Mouse (Mus musculus) myocyte (in vitro differentiated cells): Measurements from ENCODE around the gene Rexo1. TPM values are rescaled to one million over a fixed set of nuclear protein-coding genes. Genes with fewer than 3 reads are reported as not detected.

Experiments used
- H3K27me3 ChIP-seq: one replicate; pipeline ENCODE4 v1.6.1; 2011; ENCODE audit not compliant: control insufficient read depth, insufficient read depth, insufficient read length
- H3K36me3 ChIP-seq: one replicate; pipeline ENCODE4 v1.6.1; 2011; ENCODE audit not compliant: control insufficient read depth, insufficient read depth
- H3K4me2 ChIP-seq: one replicate; pipeline ENCODE4 v1.6.1; 2011; ENCODE audit warnings: low read depth, control low read depth
- H3K4me3 ChIP-seq: one replicate; pipeline ENCODE4 v1.5.1; 2011; ENCODE audit warnings: mild to moderate bottlenecking, control low read depth, moderate library complexity
- H3K79me2 ChIP-seq: one replicate; pipeline ENCODE4 v1.6.1; 2011; ENCODE audit not compliant: control insufficient read depth, insufficient read depth
- H3ac ChIP-seq: one replicate; pipeline ENCODE4 v1.6.1; 2011; ENCODE audit not compliant: control insufficient read depth, insufficient read length
- CEBPB ChIP-seq: IDR thresholded peaks from 2 replicates; pipeline ENCODE4 v1.6.1; 2011; ENCODE audit warnings: mild to moderate bottlenecking, moderate library complexity; ENCODE audit not compliant: poor library complexity, insufficient read depth, severe bottlenecking
- E2F4 ChIP-seq: IDR thresholded peaks from one replicate; pipeline ENCODE4 v1.6.1; 2011; ENCODE audit warnings: mild to moderate bottlenecking, control low read depth, moderate library complexity; ENCODE audit not compliant: insufficient read depth
- MAX ChIP-seq: IDR thresholded peaks from one replicate; pipeline ENCODE4 v1.6.1; 2011; ENCODE audit warnings: low read depth, mild to moderate bottlenecking, control low read depth
- MYOD1 ChIP-seq, 3 experiments: IDR thresholded peaks; one replicate each; pipeline ENCODE4 v1.6.1; 2011; ENCODE audit warnings: control low read depth in 2 of 3, low read depth in 2 of 3, mild to moderate bottlenecking in 2 of 3, moderate library complexity in 1 of 3; ENCODE audit not compliant: insufficient read length in 2 of 3, control insufficient read depth in 1 of 3
- MYOG ChIP-seq, 3 experiments: IDR thresholded peaks; one replicate each; pipeline ENCODE4 v1.6.1; 2011; ENCODE audit warnings: control low read depth in 2 of 3, low read depth in 2 of 3, mild to moderate bottlenecking in 2 of 3; ENCODE audit not compliant: insufficient read length in 2 of 3, control insufficient read depth in 1 of 3, insufficient read depth in 1 of 3
- POLR2A ChIP-seq: IDR thresholded peaks from one replicate; pipeline ENCODE4 v1.6.1; 2011; ENCODE audit warnings: low read depth, mild to moderate bottlenecking, control low read depth, moderate library complexity; ENCODE audit not compliant: insufficient read length
- POLR2AphosphoS2 ChIP-seq: IDR thresholded peaks from one replicate; pipeline ENCODE4 v1.6.1; 2011; ENCODE audit warnings: low read depth, control low read depth; ENCODE audit not compliant: insufficient read length
- REST ChIP-seq: IDR thresholded peaks from one replicate; pipeline ENCODE4 v1.6.1; 2011; ENCODE audit warnings: mild to moderate bottlenecking, control low read depth, moderate library complexity; ENCODE audit not compliant: insufficient read depth, insufficient read length
- SRF ChIP-seq: IDR thresholded peaks from one replicate; pipeline ENCODE4 v1.6.1; 2011; ENCODE audit warnings: low read depth; ENCODE audit not compliant: control insufficient read depth, insufficient read length
- TCF12 ChIP-seq: IDR thresholded peaks from one replicate; pipeline ENCODE4 v1.6.1; 2011; ENCODE audit warnings: mild to moderate bottlenecking, control low read depth; ENCODE audit not compliant: poor library complexity, insufficient read depth, severe bottlenecking
- TCF3 ChIP-seq: IDR thresholded peaks from one replicate; pipeline ENCODE4 v1.6.1; 2011; ENCODE audit warnings: low read depth, control low read depth; ENCODE audit not compliant: insufficient read length
- USF1 ChIP-seq: IDR thresholded peaks from one replicate; pipeline ENCODE4 v1.6.1; 2011; ENCODE audit warnings: low read depth, mild to moderate bottlenecking, control low read depth, moderate library complexity
- polyA plus RNA-seq: library from polyadenylated mRNA; unstranded; fragments of >200 nt; fragmentation: generic; extraction: Trizol; gene quantifications from one replicate; pipeline ENCODE4 v1.2.1, GENCODE M21; 2012; ENCODE audit warnings: missing spikeins

Gene Rexo1
- polyA plus RNA-seq, 1 experiment: 18.8 TPM

DNA sequence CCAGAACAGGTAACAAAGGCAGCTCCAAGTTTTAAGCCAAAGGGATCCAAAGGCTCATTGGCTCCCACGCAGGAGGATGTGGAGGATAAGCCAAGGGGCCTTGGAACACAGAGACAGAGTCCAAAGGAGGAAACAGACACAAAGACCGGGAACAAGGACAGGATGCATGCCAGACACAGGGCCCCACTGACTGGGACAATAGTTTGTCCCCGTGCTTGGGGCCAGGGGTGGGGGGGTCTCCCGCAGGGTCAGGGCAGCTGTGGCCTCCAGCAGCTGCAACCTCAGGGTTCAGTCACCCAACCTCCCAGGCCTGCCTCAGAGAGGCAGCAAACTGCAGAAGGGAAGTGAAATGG is 25.9 kb upstream of the Rexo1 start:
- no peaks in the 10 kb centered on the region for H3K27me3 ChIP-seq
- no peak overlapping the region for H3K4me2 ChIP-seq
- TF ChIP-seq MYOD1 (IDR thresholded peaks at IDR 0.05; ENCODE audit: control insufficient read depth in 1 of 3, insufficient read length in 2 of 3, low read depth in 2 of 3): peak in 1 of 3 experiments; percentile 7
- peak in 1 of 3 experiments; percentile 41 for TF ChIP-seq MYOG (IDR thresholded peaks at IDR 0.05; ENCODE audit: control insufficient read depth in 1 of 3, insufficient read depth in 1 of 3, insufficient read length in 2 of 3, low read depth in 2 of 3)
- no peak for TF ChIP-seq USF1
- H3K36me3 ChIP-seq: no peaks in the 10 kb centered on the region
- no peak overlapping the region for H3ac ChIP-seq
- H3K79me2 ChIP-seq: peaks cover 23% of the 10 kb centered on the region
- H3K4me3 ChIP-seq: no peak overlapping the region

- H3K36me3 ChIP-seq: no peaks in the 10 kb centered on the region
- TF ChIP-seq USF1 (no peak), POLR2A (no peak), MYOD1 (IDR thresholded peaks at IDR 0.05; ENCODE audit: control insufficient read depth in 1 of 3, insufficient read length in 2 of 3, low read depth in 2 of 3) (no peak), MAX (no peak), TCF12 (no peak)
- no peak overlapping the region for H3K4me2 ChIP-seq
- H3K79me2 ChIP-seq: peaks cover 23% of the 10 kb centered on the region
- no peak overlapping the region for H3ac ChIP-seq
- H3K4me3 ChIP-seq: no peak overlapping the region
- H3K27me3 ChIP-seq: no peaks in the 10 kb centered on the region
Observed at GRCm38 (mm10) chr10:80586407-80587304, 25.3 kb upstream of the Rexo1 start.

DNA sequence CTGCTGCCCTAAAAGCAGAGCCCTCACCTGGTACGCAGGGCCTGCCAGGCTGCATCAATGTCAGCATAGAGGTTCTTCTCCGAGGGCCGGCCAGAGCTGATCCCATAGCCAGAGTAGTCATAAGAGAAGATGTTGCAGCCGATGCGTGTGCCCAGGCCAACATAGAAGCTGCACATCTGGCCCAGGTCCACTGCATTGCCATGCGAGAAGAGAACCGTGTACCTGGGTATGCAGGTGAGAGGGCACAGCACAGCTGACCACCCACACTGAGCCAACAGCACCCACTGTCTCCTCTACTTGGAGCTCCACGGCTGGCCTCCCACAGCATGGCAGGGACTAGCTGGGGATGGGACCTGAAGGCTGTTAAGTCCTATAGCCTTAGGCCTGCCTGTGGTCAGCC is 24.2 kb upstream of the Rexo1 start:
- no peak overlapping the region for H3ac ChIP-seq
- H3K36me3 ChIP-seq: no peaks in the 10 kb centered on the region
- H3K27me3 ChIP-seq: no peaks in the 10 kb centered on the region
- peaks cover 23% of the 10 kb centered on the region for H3K79me2 ChIP-seq
- no peak overlapping the region for H3K4me2 ChIP-seq
- H3K4me3 ChIP-seq: no peak overlapping the region
- TF ChIP-seq MYOD1 (IDR thresholded peaks at IDR 0.05; ENCODE audit: control insufficient read depth in 1 of 3, insufficient read length in 2 of 3, low read depth in 2 of 3) (no peak), CEBPB (no peak), USF1 (no peak), MYOG (IDR thresholded peaks at IDR 0.05; ENCODE audit: control insufficient read depth in 1 of 3, insufficient read depth in 1 of 3, insufficient read length in 2 of 3, low read depth in 2 of 3) (no peak), SRF (no peak), POLR2A (no peak), TCF12 (no peak), REST (no peak), MAX (no peak), E2F4 (no peak), POLR2AphosphoS2 (no peak), TCF3 (no peak)

DNA sequence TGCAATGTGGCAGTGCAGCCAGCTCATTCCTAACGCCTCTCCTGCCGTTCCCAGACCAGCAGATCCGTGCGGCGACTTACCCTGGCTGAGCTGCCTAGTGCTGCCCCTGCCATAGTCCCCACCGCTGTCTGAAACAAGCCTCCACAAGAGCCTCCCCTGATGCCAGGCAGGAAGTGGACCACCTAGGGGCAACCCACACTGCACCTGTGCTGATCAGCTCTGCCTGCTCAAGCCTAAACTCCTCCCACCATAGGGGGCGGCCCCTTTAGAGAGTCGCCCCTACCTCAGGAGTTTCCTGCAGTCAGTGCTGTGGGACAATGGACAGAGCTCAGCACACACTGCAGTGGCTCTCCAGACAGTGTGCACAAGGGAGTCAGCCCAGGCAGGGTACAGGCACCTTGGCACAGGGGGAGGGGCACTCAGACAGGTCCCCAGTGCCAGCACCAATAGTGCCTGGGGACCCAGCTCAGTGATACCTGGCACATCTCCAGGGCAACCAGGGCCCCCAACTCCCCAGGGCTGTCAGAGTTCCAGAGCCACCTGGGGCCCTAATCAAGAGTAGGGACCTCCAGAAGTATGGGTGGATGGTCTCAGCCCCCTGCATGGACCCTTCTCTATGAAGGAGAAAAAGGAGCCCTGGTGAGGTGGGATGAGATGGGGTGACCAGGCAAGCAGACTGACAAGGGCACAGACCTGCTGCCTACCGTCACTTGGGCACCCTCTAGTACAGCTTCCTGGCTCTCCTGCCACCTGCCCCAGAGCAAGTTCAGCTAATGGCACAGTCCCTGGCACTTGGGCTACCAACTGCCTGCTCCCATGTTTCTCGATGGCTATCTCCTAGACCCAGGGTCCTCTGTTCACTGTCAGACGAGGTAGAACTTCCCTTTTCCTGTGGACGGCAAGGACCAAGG is 23.5 kb upstream of the Rexo1 start:
- no peaks in the 10 kb centered on the region for H3K36me3 ChIP-seq
- no peak overlapping the region for H3K4me2 ChIP-seq
- no peak overlapping the region for H3K4me3 ChIP-seq

More for the DNA sequence above, 23.5 kb upstream of the Rexo1 start:
- Histone ChIP-seq H3ac (no peak overlapping the region), H3K27me3 (no peaks in the 10 kb centered on the region), H3K79me2 (peaks cover 23% of the 10 kb centered on the region)
- TF ChIP-seq REST (no peak), USF1 (no peak), TCF12 (no peak), E2F4 (no peak), MYOD1 (IDR thresholded peaks at IDR 0.05; ENCODE audit: control insufficient read depth in 1 of 3, insufficient read length in 2 of 3, low read depth in 2 of 3) (no peak), MAX (no peak), CEBPB (no peak), POLR2AphosphoS2 (no peak), SRF (no peak), MYOG (IDR thresholded peaks at IDR 0.05; ENCODE audit: control insufficient read depth in 1 of 3, insufficient read depth in 1 of 3, insufficient read length in 2 of 3, low read depth in 2 of 3) (no peak), TCF3 (no peak), POLR2A (no peak)
